Mouse (Mus musculus): ENCODE results near the gene Apol7c.
"Not testable (repeated sequence)": the region's sequence is repeated elsewhere in the genome, so short reads cannot be mapped to it uniquely, and the experiment has no call there.

Gene Apol7c

DNA sequence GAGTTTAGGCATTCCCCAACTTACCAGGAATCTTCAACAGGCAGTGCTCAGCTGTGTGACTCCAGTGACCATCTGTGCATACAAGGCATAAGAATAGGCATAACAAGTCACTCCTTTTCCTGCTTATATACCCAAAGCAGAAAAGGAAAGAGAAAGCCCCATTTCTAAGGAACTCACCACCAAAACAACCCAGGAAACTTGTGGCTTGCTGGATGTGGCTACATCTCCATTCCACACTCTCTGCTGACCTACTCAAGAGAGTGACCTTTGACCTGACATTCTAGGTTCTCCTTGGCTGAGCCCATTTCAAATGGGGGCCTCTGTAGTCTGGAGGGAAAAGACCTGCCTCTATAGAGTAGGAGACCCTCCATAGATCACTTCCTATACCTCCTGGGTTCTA lies at the start of gene Apol7c:
TSS of gene Apol7c (minus strand) at position 101 of the 400 bp plus-strand sequence.
- DNase-seq: no peak

DNA sequence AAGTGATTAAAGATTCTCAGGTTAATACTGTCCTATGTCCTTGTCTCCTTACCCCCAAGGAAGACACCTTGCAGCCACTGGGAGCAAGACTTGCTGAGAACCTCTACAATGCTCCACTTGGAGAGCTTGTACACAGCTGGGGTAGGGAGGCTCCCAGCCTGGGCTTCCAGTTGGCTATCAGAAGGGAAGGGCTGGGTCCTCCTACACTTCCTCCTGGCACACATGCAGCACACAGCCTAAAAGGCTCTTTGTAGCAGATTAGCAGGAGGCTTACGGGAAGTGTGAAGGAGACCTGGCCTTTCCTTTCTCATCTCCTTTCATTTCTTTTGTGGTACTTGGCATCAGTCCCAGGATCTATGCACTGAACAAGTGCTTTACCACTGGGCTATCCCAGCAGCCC lies 48.6 kb upstream of the Apol7c start:
- DNase-seq: no peak

DNA sequence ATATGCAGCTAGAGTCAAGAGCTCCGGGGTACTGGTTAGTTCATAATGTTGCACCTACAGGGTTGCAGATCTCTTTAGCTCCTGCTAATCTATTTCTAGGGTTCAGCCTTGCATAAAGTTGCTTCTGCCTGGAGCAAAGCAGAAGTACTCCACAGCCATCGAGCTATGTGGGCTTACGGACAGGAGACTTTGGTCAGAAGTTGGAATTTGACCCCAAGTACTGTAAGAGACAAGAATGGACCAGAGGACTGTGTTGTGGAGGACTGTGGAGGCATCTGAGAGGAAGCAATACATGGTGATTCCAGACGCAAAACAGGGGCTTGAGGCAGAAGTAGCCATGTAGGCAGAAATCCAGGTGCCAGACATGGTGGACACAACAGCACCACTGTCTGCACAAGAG lies 46.2 kb upstream of the Apol7c start:
- DNase-seq: no peak

GRCm38 (mm10) chr15:77578801-77579200 lies 45.7 kb upstream of the Apol7c start:
- DNase-seq: no peak

- no peak for DNase-seq
Measured at GRCm38 (mm10) chr15:77563219-77563618, 30.1 kb upstream of the Apol7c start.

DNA sequence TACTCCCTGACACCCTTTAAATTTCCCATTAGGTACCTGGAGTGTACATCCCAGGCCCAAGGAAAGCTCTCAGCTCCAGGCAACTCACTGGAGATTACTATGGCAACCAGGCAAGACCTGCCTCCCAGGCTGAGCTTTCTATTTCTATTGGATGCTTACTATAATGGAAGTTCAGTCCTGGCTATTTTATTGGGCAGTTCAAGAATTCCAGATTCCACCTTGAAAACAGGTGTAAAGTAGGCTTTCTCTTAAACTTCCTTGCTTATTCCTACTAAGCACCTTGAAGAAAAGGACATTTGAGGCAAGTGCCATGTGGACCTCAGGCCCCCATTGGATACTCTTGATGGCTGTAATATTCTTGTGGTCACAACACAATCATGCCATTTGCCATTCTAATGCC lies 28.7 kb upstream of the Apol7c start, which contains the start of gene 1700025B11Rik:
TSS of gene 1700025B11Rik (minus strand) at position 101 of the 400 bp plus-strand sequence.
- DNase-seq: no peak

- not testable (repeated sequence) for DNase-seq
Measured at GRCm38 (mm10) chr15:77539221-77539620, 6.1 kb upstream of the Apol7c start.

DNA sequence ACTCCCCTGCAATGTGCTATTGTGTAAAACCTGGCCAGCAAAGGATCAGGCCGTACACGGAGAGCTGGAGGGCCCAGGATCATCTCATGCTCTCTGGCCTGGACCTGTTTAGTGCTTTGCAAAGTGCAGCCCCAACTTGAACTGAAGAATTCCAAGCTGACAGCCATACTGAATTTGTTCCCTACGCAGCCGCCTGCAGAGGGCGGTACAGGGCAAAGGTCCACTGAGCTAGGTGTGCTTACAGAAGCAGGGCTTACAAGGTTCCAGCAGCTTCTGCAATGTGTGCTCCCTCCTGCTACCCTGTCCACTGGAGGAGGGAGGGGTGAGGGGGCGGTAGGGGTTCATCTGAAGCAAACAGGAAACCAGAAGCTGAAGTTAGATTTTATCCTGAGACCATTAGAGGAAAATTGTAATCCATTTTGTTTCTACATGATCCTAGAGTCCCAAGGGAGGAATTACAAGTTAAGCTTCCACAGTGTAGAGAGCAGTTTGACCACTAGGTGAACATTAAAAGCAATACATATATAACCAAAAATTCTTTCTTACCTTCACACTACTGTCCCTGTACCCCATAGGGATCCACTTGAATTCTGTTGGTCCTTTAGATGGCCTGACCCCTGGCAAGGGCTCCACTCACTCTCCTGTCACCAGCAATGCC lies 9.8 kb downstream of the Apol7c start:
- DNase-seq: peak; percentile 44 to 54

DNA sequence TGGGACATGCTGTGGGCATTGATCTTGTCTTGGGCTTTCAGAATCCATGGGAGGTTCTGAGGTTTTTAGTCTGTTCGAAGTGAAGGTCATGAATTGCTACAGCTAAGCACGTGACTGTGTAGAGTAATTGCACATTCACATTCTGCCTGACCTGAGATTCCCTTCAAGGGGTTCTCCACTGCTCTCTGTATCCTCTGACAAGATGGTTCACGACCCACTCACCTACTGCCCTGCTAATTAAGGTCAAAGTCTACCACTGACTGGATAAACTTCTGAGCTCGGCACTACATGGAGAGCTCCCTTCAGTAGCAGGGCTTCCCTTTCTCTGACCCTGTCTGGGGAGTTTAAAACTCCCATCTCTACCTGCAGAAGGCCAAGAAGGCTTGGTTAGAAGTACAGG lies 12.5 kb downstream of the Apol7c start:
- not testable (repeated sequence) for DNase-seq

- DNase-seq: not testable (repeated sequence)
Measured at GRCm38 (mm10) chr15:77507966-77508365, 25.1 kb downstream of the Apol7c start, which contains the start of gene Apol11a. Gene Apol11a, plus strand, starts transcription at chr15:77508271.

DNA sequence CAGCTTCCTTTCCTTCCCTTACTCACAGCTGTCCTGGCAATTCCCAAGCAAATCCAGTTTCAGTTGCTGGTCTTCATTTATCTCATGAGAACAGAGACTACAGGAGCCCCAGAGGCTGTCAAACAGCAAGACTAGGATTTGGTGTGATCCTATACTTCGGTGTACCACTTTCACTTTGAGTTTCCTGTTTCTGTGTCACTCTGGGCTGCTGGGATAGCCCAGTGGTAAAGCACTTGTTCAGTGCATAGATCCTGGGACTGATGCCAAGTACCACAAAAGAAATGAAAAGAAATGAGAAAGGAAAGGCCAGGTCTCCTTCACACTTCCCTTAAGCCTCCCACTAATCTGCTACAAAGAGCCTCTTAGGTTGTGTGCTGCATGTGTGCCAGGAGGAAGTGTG lies 38.4 kb downstream of the Apol7c start:
- DNase-seq: not testable (repeated sequence)

- not testable (repeated sequence) for DNase-seq
Measured at GRCm38 (mm10) chr15:77493181-77493580, 39.9 kb downstream of the Apol7c start.

DNA sequence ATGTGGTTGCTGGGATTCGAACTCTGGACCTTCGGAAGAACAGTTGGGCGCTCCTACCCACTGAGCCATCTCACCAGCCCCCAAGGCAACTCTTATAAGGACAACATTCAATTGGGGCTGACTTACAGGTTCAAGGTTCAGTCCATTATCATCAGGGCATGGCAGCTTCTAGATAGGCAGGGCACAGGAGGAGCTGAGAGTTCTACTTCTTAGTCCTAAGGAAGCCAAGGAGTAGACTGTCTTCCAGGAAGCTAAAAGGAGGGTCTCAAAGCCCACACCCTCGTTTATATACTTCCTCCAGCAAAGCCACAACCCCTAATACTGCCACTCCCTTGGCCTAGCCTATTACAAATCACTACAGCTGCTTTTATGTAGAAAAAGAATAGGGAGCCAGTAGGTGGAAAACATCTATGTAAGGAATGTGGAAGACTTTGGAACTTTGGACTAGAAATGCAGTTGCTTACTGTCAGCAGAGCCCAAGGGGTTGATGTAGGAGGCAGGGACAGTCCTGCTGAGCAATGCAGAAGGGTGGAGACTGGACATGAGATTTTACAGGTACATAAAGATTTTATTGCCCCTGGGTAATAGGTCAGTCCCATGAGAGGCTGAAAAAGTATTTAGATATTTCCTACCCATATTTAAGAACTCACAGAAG lies 50.8 kb downstream of the Apol7c start:
- no peak for DNase-seq

DNA sequence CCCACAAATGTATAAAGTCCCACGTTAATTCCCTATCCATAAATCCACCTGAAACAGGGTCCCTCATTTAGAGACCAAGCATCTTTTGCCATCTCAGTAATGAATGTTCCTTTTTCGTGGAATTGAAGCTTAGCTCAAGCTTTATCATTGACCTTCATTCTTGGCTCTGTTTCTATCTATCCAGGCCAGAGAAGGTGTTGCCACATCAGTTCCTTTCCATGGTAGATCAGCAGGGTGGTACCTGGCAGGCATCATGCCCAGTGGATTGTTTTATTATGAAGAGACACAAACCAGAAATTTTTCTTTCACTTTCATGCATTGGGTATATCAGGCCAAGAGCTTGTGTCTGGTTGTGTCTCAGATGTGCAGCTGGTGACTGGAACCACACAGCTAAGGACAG lies 56.4 kb downstream of the Apol7c start, which contains the start of gene Apol10a:
TSS of gene Apol10a (plus strand) at position 355 of the 400 bp plus-strand sequence.
- DNase-seq: not testable (repeated sequence)

Measured in thymus, postnatal 36 days (tissue).